Mouse (Mus musculus) midbrain, embryonic 11.5 days (tissue): ENCODE results near the gene Polr2l. TPM values are rescaled to one million over a fixed set of nuclear protein-coding genes. Genes with fewer than 3 reads are reported as not detected.

Experiments used
- ATAC-seq: fragments of 200-750 bp; cut with Nextera tagmentation; 2 replicates; pipeline ENCODE4 v1.8.0; 2017; ENCODE audit warnings: moderate TSS enrichment, moderate library complexity; ENCODE audit not compliant: low FRiP score
- DNase-seq: peaks from one replicate; pipeline ENCODE4 v3.0.0; 2015; ENCODE audit warnings: low spot score; ENCODE audit errors: missing footprints
- H3K27ac ChIP-seq: fragments of 300-500 bp; sonication (generic); 2 replicates; pipeline ENCODE4 v1.5.1; 2014; ENCODE audit warnings: low read depth, low read length
- H3K27me3 ChIP-seq: fragments of 300-500 bp; sonication (generic); 2 replicates; pipeline ENCODE4 v1.6.1; 2014; ENCODE audit warnings: mild to moderate bottlenecking, low read length, moderate library complexity, mixed read lengths; ENCODE audit not compliant: control insufficient read depth, insufficient read depth
- H3K36me3 ChIP-seq: fragments of 300-500 bp; sonication (generic); 2 replicates; pipeline ENCODE4 v1.6.1; 2014; ENCODE audit warnings: mild to moderate bottlenecking, low read length, moderate library complexity, mixed read lengths; ENCODE audit not compliant: control insufficient read depth, insufficient read depth
- H3K4me1 ChIP-seq: fragments of 300-500 bp; sonication (generic); 2 replicates; pipeline ENCODE4 v1.6.1; 2014; ENCODE audit warnings: low read length; ENCODE audit not compliant: control insufficient read depth, insufficient read depth
- H3K4me2 ChIP-seq: fragments of 300-500 bp; sonication (generic); 2 replicates; pipeline ENCODE4 v1.6.1; 2014; ENCODE audit warnings: mild to moderate bottlenecking, moderate library complexity
- H3K4me3 ChIP-seq: fragments of 300-500 bp; sonication (generic); 2 replicates; pipeline ENCODE4 v1.5.1; 2014; ENCODE audit warnings: low read depth, low read length
- H3K9ac ChIP-seq: fragments of 300-500 bp; sonication (generic); 2 replicates; pipeline ENCODE4 v1.6.1; 2014; ENCODE audit warnings: low read length
- H3K9me3 ChIP-seq: fragments of 300-500 bp; sonication (generic); 2 replicates; pipeline ENCODE4 v1.6.1; 2016; ENCODE audit warnings: low read length; ENCODE audit not compliant: control insufficient read depth
- WGBS: fragments of 180-500 bp; shearing (Covaris S2); extraction: QIAGEN DNeasy Blood & Tissue Kit; methylation state at CpG from one replicate; pipeline ENCODE4 v1.1.7; 2014; 5-methylcytosine and 5-hydroxymethylcytosine counted together
- polyA plus RNA-seq: library from polyadenylated mRNA; unstranded; fragments of >200 nt; fragmentation: Nextera tagmentation; extraction: Ambion mirVana; gene quantifications from 2 replicates; pipeline ENCODE4 v1.2.1, GENCODE M21; 2014

Gene Polr2l
- 63.5 and 74.2 TPM in 2 replicates for polyA plus RNA-seq

DNA sequence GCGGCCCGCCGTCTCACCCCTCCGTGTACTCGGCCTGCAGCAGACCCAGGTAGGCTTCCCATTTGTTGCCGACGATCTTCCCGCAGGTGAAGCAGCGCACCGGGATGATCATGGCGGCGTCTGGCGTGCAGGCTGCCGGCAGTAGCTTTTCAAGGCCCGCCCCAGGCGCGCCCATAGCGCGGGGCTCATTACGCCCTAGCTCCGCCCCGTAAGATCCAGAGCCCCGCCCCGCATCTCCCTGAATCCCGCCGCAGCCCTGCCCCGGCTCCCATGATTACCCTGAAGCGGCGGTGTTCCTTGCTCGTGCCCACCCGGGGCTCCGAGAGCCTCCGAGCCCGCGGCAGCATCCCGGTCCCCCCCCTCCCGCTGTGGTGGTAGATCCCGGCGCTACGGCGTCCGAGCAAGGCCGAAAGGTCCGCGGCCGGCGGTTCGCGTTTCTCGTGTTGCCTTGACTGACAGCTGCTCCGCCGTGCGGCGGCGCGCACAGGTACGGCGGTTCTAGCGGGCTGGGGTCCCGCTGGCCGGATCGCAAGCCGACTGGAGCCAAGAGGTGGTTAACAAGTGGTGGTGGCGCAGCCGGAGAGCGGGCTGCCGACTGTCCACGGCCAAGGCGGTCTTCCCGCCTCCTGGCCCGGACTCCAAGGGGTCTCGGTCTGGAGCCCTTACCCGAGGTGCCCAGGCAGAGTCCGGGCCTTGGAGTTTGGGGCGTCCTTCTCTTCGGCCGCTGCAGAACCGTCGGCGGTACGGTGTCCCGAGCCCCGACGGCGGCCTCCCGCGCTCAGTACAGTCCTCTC is at the start of gene Polr2l, which contains the start of gene Tspan4:
Polr2l (minus strand) TSS at position 122 of the 794 bp plus-strand sequence.
Tspan4 (plus strand) TSS at position 230 of the 794 bp plus-strand sequence.
- Histone ChIP-seq H3K9ac (peak within 1 kb of the TSS; percentile 94), H3K36me3 (peaks cover 6% of the 10 kb centered on the region; the same call in 1 of the 2 replicates), H3K9me3 (no peaks in the 10 kb centered on the region), H3K27ac (peak within 1 kb of the TSS; percentile 67; the same call in 1 of the 2 replicates), H3K4me3 (peak within 1 kb of the TSS; percentile 82), H3K4me1 (peaks cover 16% of the 10 kb centered on the region), H3K27me3 (peaks cover 8% of the 10 kb centered on the region), H3K4me2 (peak within 1 kb of the TSS; percentile 93)
- under 1% methylated on average over 86 of the region's 87 CpGs for WGBS
- ATAC-seq (peak; percentile 86), DNase-seq (peak; percentile 99)

DNA sequence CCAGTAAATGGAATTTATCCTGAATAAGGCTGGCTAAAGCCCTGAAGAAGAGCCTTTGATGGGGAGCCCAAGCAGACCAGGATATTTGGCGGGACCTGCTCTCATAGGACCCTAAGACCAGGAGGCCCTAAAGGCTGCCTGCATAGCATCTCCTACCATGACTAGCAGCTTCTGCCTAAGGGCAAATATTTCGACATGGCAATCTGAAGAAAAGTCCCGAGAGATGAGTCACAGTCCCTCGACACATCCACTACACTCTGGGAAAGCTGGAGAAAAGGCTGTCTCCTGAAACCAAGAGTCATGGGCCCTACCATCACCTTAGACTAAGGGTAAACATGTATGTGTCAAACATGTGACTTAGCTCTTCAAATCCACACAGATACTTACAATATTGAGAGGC is 49.3 kb upstream of the Polr2l start:
- Histone ChIP-seq H3K27me3 (no peaks in the 10 kb centered on the region), H3K4me2 (no peak overlapping the region), H3K36me3 (no peaks in the 10 kb centered on the region), H3K4me1 (no peaks in the 10 kb centered on the region), H3K4me3 (no peak overlapping the region), H3K9me3 (no peaks in the 10 kb centered on the region), H3K27ac (no peak overlapping the region), H3K9ac (no peak overlapping the region)
- WGBS: 91% methylated on average over 4 of the region's 4 CpGs
- no peak for DNase-seq
- no peak for ATAC-seq

DNA sequence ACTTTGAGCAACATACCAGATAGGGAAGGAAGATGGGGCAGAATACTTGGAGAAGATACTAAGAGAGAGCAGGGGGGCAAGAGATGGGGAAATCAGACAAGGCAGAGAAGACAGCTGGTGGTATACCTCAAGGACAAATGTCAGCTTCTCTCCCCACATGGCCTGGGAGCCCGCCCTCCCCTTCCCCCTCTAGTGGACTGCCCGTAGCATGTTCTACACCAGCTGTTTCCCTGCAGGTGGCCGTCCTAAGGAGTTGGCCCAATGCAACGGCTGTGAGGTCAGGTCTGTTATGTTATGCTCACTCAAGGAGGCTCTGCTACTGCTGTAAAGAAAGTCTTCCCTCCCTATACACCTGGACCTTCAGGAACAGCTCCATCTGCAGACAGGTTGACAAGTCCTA is 48.1 kb upstream of the Polr2l start:
- H3K4me2 ChIP-seq: no peak overlapping the region
- no peaks in the 10 kb centered on the region for H3K9me3 ChIP-seq
- no peaks in the 10 kb centered on the region for H3K27me3 ChIP-seq
- no peak overlapping the region for H3K9ac ChIP-seq
- 58% methylated on average over 4 of the region's 4 CpGs for WGBS
- H3K4me3 ChIP-seq: no peak overlapping the region
- no peak for DNase-seq
- H3K4me1 ChIP-seq: no peaks in the 10 kb centered on the region
- H3K36me3 ChIP-seq: no peaks in the 10 kb centered on the region
- no peak for ATAC-seq
- no peak overlapping the region for H3K27ac ChIP-seq

DNA sequence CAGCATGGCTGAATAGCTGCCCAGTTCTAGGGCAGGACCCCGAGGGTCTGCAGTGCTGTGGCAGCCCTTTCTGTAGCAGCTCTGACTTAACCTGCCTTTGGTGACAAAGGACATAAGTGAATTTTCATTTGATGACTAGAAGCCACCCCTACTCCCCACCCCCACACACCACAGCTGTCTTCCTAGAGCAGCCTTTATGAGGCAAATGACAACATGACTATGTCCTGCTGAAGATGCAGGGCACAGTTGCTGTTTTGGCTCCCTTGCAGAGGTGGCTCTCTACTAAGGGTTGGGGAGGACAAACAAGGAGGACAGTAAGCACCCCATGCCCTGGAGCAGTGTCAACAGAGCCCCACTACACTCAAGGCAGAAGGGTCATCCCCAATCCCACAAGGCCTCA is 44.9 kb upstream of the Polr2l start:
- no peak for ATAC-seq
- no peaks in the 10 kb centered on the region for H3K27me3 ChIP-seq
- H3K4me3 ChIP-seq: no peak overlapping the region
- no peak overlapping the region for H3K4me2 ChIP-seq
- no peak overlapping the region for H3K9ac ChIP-seq
- no peak for DNase-seq
- no peaks in the 10 kb centered on the region for H3K9me3 ChIP-seq
- 68% methylated on average over 1 of the region's 1 CpGs for WGBS
- no peaks in the 10 kb centered on the region for H3K36me3 ChIP-seq
- no peaks in the 10 kb centered on the region for H3K4me1 ChIP-seq
- no peak overlapping the region for H3K27ac ChIP-seq

DNA sequence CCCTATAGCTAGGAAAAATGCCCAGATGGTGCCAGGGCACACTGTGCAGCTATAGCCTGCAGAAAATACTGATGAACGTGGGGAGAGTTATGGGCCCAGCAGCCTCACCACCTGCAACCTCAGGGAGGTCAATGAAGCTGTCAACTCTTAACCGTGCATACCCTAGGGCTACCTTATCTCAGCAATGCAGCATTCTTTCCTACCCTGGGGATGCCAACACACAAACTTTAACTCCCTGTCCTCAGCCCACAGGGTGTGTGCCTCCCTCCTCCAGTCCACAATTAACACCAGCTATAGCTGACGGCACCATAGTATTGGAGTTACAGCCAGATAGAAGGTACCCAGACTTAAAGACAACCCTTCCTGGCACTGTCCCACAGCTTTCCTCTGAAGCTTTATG is 44.0 kb upstream of the Polr2l start:
- Histone ChIP-seq H3K9me3 (no peaks in the 10 kb centered on the region), H3K27ac (no peak overlapping the region), H3K27me3 (no peaks in the 10 kb centered on the region), H3K36me3 (no peaks in the 10 kb centered on the region), H3K4me2 (no peak overlapping the region), H3K4me1 (no peaks in the 10 kb centered on the region), H3K4me3 (no peak overlapping the region), H3K9ac (no peak overlapping the region)
- 87% methylated on average over 3 of the region's 3 CpGs for WGBS
- DNase-seq (no peak), ATAC-seq (no peak)

DNA sequence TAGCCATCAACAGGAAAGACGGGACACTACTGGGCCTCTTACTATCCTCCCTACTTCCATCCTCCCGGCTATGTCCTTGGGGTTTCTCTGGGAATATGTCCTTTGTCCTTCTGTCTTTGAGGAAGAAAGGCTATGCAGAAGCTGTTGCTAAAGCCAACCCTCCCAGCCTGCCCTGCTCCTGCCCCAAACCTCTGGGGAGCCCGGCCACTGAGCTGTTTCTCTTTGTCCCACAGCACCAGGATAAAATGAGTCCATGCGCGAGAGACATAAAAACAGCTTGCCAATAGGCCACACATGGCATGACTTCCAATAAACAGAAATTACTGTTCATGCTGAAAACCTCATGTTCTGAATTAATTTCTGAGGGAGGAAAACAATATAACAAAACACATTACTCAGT is 43.4 kb upstream of the Polr2l start:
- H3K27ac ChIP-seq: no peak overlapping the region
- no peak overlapping the region for H3K4me2 ChIP-seq
- no peak overlapping the region for H3K9ac ChIP-seq
- H3K4me3 ChIP-seq: no peak overlapping the region
- H3K27me3 ChIP-seq: no peaks in the 10 kb centered on the region
- ATAC-seq (no peak), DNase-seq (no peak)
- WGBS: 88% methylated on average over 5 of the region's 5 CpGs
- H3K36me3 ChIP-seq: no peaks in the 10 kb centered on the region
- H3K9me3 ChIP-seq: no peaks in the 10 kb centered on the region
- no peaks in the 10 kb centered on the region for H3K4me1 ChIP-seq

DNA sequence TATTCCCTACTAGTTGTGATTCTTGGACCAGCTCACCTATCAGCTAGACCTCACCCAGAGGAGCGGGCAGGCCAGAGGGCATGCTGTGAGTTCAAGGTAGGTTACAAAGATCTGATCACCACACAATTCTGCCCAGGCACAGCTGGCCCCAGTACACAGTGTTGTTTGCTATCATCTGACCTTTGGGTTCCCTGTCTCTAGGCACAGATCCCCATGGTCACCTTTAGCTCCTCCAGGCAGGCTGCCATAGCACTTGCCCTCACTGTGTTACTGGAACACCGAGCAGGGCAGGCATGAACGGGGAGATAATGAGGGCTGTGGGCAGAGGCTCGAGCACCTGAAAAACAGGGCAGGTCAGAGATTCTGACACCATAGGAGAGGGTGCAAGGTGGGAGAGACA is 42.7 kb upstream of the Polr2l start:
- WGBS: 82% methylated on average over 4 of the region's 4 CpGs
- Histone ChIP-seq H3K9me3 (no peaks in the 10 kb centered on the region), H3K36me3 (no peaks in the 10 kb centered on the region), H3K27ac (no peak overlapping the region), H3K9ac (no peak overlapping the region), H3K27me3 (no peaks in the 10 kb centered on the region), H3K4me3 (no peak overlapping the region), H3K4me2 (no peak overlapping the region), H3K4me1 (no peaks in the 10 kb centered on the region)
- ATAC-seq (no peak), DNase-seq (no peak)

DNA sequence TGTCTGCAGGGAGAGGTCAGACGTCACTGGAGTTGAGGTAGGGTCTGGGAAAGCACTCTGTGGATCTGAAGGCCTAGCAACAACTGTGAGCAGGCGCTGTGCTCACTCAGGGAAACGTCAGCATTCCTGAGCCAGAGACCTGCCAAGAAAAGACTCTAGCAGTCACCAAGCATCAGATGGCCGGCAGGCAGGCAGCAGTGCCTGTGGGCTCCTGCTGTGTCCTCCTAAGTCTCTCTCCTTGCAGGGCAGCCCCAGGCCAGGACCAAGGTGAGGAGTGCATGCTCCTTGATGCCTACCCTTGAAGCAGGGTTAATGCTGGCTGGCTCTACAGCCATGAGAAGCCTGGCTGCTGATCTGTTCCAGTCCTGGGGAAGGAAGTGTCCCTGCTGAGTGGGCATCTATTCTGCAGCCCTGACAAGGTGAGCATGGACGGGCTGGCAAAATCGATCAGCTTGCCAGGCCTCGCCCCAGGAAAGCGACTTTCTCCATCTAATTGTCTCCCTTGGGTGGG is 35.8 kb upstream of the Polr2l start:
- H3K9ac ChIP-seq: no peak overlapping the region
- DNase-seq: no peak
- H3K4me1 ChIP-seq: no peaks in the 10 kb centered on the region
- 75% methylated on average over 8 of the region's 8 CpGs for WGBS
- no peak overlapping the region for H3K27ac ChIP-seq
- H3K9me3 ChIP-seq: no peaks in the 10 kb centered on the region
- H3K27me3 ChIP-seq: no peaks in the 10 kb centered on the region
- no peak overlapping the region for H3K4me2 ChIP-seq
- H3K36me3 ChIP-seq: no peaks in the 10 kb centered on the region
- no peak for ATAC-seq
- H3K4me3 ChIP-seq: no peak overlapping the region

DNA sequence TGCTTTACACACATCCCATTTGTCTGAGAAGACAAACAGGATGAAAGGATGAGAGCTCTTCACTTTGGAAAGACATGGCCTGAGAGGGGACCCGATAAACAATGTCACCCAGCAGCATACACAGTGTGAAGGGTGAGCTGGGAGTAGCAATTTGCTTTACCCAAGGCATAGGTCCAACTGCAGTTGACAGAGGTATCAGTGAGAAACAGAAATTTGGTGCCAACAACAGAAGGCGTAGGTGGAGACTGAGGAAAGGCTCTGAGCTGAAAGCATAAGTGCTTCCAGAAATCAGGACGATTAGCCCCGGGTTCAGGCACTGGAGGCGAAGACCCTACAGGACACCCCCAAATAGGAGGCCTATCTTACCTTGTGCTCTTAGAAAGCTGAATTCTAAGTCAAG is 35.3 kb upstream of the Polr2l start:
- no peak overlapping the region for H3K4me2 ChIP-seq
- H3K27ac ChIP-seq: no peak overlapping the region
- no peaks in the 10 kb centered on the region for H3K9me3 ChIP-seq
- WGBS: 92% methylated on average over 5 of the region's 5 CpGs
- no peak for ATAC-seq
- H3K9ac ChIP-seq: no peak overlapping the region
- no peaks in the 10 kb centered on the region for H3K36me3 ChIP-seq
- H3K4me1 ChIP-seq: no peaks in the 10 kb centered on the region
- no peak for DNase-seq
- no peak overlapping the region for H3K4me3 ChIP-seq
- no peaks in the 10 kb centered on the region for H3K27me3 ChIP-seq
